Mouse (Mus musculus) liver, adult 2 months (tissue): ENCODE measurements at regions not wholly inside any gene's neighbourhood (a gene's known extent, or its start where the extent isn't known, plus 50 kb on each side); places are given as distances from the start of the nearest gene placed in this dataset.
"Not testable (repeated sequence)": the region's sequence is repeated elsewhere in the genome, so short reads cannot be mapped to it uniquely, and the experiment has no call there.

ENCODE experiments used
- DNase-seq: peaks from one replicate; pipeline ENCODE4 v3.0.0-alpha.2; 2011; ENCODE audit warnings: low read depth, low spot score; ENCODE audit errors: extremely low read depth
- H3K27ac ChIP-seq: fragments of 200-500 bp; replicated peaks from 2 replicates; pipeline ENCODE4 v1.5.1; 2012; ENCODE audit warnings: low read depth, mild to moderate bottlenecking, control low read depth, inconsistent platforms, low read length; ENCODE audit not compliant: insufficient read depth
- H3K27me3 ChIP-seq: fragments of 200-500 bp; 2 replicates; pipeline ENCODE4 v1.6.1; 2012; ENCODE audit warnings: mild to moderate bottlenecking, moderate library complexity, low read length, inconsistent platforms; ENCODE audit not compliant: control insufficient read depth, insufficient read depth
- H3K36me3 ChIP-seq: fragments of 200-500 bp; 2 replicates; pipeline ENCODE4 v1.6.1; 2012; ENCODE audit warnings: low read length, inconsistent platforms; ENCODE audit not compliant: control insufficient read depth, insufficient read depth
- H3K4me1 ChIP-seq: fragments of 200-500 bp; 2 replicates; pipeline ENCODE4 v1.6.1; 2011; ENCODE audit warnings: low read length; ENCODE audit not compliant: control insufficient read depth, insufficient read depth
- H3K4me3 ChIP-seq: fragments of 200-500 bp; 2 replicates; pipeline ENCODE4 v1.5.1; 2011; ENCODE audit warnings: low read depth, mild to moderate bottlenecking, control low read depth, low read length, moderate library complexity; ENCODE audit not compliant: insufficient read depth
- H3K79me2 ChIP-seq: fragments of 200-500 bp; 2 replicates; pipeline ENCODE4 v1.6.1; 2012; ENCODE audit warnings: inconsistent platforms, mild to moderate bottlenecking, low read length, moderate library complexity; ENCODE audit not compliant: control insufficient read depth, insufficient read depth
- H3K9ac ChIP-seq: fragments of 200-500 bp; 2 replicates; pipeline ENCODE4 v1.6.1; 2012; ENCODE audit warnings: low read depth, mild to moderate bottlenecking, control low read depth, inconsistent platforms, low read length
- CTCF ChIP-seq: fragments of 200-500 bp; IDR thresholded peaks from 2 replicates; pipeline ENCODE4 v1.5.1; 2011; ENCODE audit warnings: low read depth, low read length, control low read depth
- POLR2A ChIP-seq: fragments of 200-500 bp; IDR thresholded peaks from 2 replicates; pipeline ENCODE4 v1.6.1; 2011; ENCODE audit warnings: low read length, control low read depth; ENCODE audit not compliant: insufficient read depth; ENCODE audit errors: extremely low read depth
- WGBS: fragments of 180-500 bp; shearing (Covaris S2); methylation state at CpG from one replicate; pipeline ENCODE4 v1.1.7; 2018; 5-methylcytosine and 5-hydroxymethylcytosine counted together

DNA sequence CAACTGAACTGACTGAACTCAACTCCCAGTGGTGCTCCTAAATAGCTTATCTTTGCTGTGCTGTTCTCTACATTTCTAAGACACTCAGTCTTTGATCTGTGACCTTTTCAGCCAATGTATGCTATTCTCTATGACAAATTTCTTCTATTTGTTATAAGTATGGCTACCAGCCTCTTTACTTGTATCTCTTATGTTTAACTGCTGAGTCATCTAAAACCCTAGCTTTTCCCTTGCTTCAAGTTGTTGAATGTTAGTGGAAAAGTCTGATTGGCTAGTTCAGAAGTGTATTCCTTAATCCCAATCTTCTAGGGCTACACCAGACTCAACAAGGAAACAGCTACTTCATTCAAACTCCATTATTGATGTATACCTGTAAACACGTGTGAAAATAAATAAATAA is 201.0 kb downstream of the Car8 start:
- 92% methylated on average over 1 of the region's 1 CpGs for WGBS
- H3K79me2 ChIP-seq: no peaks in the 10 kb centered on the region
- DNase-seq: no peak
- H3K27ac ChIP-seq: no peak overlapping the region
- no peak for TF ChIP-seq CTCF
- no peak for TF ChIP-seq POLR2A
- no peak overlapping the region for H3K9ac ChIP-seq
- no peaks in the 10 kb centered on the region for H3K36me3 ChIP-seq
- H3K4me1 ChIP-seq: peaks cover 5% of the 10 kb centered on the region; the same call in 1 of the 2 replicates
- H3K27me3 ChIP-seq: no peaks in the 10 kb centered on the region
- no peak overlapping the region for H3K4me3 ChIP-seq

DNA sequence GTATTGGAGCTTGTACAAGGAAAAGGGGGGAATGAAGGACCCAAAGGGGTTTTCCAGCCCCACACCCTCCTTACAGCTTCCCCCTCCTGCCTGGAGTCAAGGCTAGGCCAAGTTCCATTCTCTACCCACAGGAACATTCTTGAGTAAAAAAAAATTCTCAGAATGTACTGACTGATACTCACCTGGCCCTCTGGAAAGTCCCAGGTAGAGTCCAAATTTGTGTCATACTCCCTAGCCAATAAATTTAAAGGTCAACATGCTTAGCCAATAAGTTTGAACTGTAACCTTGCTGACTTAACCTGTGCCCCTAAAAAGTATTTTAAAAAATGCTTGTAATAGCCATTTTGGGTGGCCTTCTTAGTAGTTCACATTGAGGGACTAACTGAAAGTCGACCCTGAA is 205.4 kb downstream of the Car8 start:
- H3K79me2 ChIP-seq, H3K4me1 ChIP-seq, DNase-seq, H3K27me3 ChIP-seq, H3K27ac ChIP-seq, H3K9ac ChIP-seq, H3K36me3 ChIP-seq, H3K4me3 ChIP-seq: not testable (repeated sequence)
- 75% methylated on average over 1 of the region's 1 CpGs for WGBS

DNA sequence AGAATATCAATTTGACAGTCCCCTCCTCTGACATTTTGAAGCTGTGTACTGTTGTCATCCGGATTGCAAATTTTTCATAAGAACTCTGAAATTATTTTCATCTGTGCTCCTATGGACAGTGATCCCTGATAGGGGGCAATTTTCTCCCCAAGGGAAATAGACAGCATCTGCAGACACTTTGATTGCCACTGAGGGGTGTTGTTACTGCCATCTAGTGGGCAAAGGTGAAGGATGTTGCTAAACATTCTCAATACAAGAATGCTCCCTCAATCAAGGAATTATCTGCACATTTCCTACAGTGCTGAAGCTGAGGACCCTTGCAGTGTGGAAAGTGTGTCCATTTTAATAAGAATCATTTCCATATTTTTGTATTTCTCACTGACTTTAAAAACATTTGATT is 233.7 kb downstream of the Car8 start:
- H3K27me3 ChIP-seq: no peaks in the 10 kb centered on the region
- H3K79me2 ChIP-seq: no peaks in the 10 kb centered on the region
- no peaks in the 10 kb centered on the region for H3K4me1 ChIP-seq
- TF ChIP-seq CTCF (peak; percentile 45), POLR2A (no peak)
- WGBS: 21% methylated on average over 1 of the region's 1 CpGs
- H3K4me3 ChIP-seq: no peak overlapping the region
- no peaks in the 10 kb centered on the region for H3K36me3 ChIP-seq
- DNase-seq: peak; percentile 28
- H3K9ac ChIP-seq: no peak overlapping the region
- no peak overlapping the region for H3K27ac ChIP-seq

DNA sequence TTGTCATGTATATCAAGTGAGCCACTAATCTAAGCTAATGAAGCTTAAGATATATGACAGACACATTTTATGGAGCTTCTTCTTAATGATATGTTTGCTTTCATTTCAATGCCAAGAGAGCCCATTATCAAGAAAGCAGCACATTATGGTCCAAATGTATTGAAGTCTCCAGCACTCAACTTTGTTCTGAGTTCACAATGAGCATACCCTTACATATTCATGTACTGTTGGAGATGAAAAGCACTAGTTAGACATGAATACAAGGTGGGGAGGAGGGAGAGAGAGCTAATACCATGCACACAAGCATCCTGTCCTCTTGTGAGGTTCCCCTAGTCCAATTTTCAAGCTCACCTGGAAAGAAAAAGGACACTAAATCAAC is 241.3 kb downstream of the Car8 start:
- no peaks in the 10 kb centered on the region for H3K4me1 ChIP-seq
- no peaks in the 10 kb centered on the region for H3K27me3 ChIP-seq
- H3K79me2 ChIP-seq: no peaks in the 10 kb centered on the region
- no peak for TF ChIP-seq CTCF
- no peak for TF ChIP-seq POLR2A
- no peak for DNase-seq
- no peak overlapping the region for H3K4me3 ChIP-seq
- H3K36me3 ChIP-seq: no peaks in the 10 kb centered on the region
- no peak overlapping the region for H3K27ac ChIP-seq
- no peak overlapping the region for H3K9ac ChIP-seq

DNA sequence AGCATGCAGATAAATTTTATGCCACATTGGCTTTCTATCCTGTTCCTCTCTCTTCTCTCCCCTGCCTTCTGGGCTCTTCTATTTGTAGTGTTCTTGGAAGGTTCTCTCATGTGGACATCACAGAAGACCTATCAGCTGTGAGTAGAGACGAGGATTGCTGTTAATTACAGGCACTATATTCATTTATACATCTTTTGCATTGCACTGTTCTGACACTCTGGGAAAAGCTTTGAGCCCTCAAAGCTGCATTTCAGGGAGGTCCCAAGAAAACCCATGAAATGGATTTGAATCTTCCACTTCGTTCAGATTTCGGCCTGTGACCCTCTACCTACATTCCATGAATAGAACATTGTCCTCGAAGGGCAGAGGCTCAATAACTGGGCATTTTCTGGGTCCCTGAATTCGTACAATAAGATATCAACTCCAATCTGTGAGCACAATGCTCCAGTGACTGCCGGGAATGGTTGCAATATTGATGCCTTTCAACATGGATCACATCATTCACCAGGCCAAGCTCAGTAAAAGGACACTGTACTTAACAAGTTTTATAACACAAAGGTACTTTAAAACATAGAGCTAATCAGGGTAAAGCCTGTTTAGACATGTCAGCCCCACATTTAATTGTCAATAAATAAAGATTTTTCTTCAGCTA is 241.8 kb downstream of the Car8 start:
- no peaks in the 10 kb centered on the region for H3K79me2 ChIP-seq

DNA sequence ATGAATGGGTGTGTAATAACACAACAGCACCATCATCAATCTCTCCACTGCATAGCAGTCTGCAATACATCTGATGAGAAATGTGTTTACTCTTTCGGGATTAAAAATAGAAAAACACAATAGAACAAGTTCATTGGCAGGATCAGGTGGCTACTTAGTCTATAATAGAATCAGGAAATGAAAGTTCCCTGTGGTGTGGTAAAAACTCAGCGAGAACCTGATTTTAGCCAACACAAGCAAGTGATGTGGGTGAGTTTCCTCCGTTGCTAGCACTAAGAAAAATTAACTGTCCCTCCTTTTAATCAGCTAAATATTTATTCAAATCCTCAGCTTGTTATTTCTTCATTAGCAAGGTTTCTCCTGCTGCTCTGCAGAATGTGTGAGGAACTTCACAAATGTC is 245.9 kb downstream of the Car8 start:
- no peaks in the 10 kb centered on the region for H3K79me2 ChIP-seq
- WGBS: 67% methylated on average over 3 of the region's 3 CpGs
- TF ChIP-seq POLR2A (no peak), CTCF (no peak)

More for the DNA sequence above, 241.8 kb downstream of the Car8 start:
- no peaks in the 10 kb centered on the region for H3K36me3 ChIP-seq
- H3K27ac ChIP-seq: no peak overlapping the region
- H3K4me1 ChIP-seq: no peaks in the 10 kb centered on the region
- no peaks in the 10 kb centered on the region for H3K27me3 ChIP-seq
- no peak overlapping the region for H3K9ac ChIP-seq
- WGBS: 84% methylated on average over 6 of the region's 6 CpGs
- H3K4me3 ChIP-seq: no peak overlapping the region
- TF ChIP-seq POLR2A (no peak), CTCF (no peak)
- no peak for DNase-seq

More for the DNA sequence above, 245.9 kb downstream of the Car8 start:
- no peaks in the 10 kb centered on the region for H3K4me1 ChIP-seq
- no peak overlapping the region for H3K4me3 ChIP-seq
- H3K27ac ChIP-seq: no peak overlapping the region
- no peaks in the 10 kb centered on the region for H3K36me3 ChIP-seq
- H3K9ac ChIP-seq: no peak overlapping the region
- no peak for DNase-seq
- H3K27me3 ChIP-seq: no peaks in the 10 kb centered on the region
